Mouse (Mus musculus): ENCODE results near the gene Tnfsf4.

DNA sequence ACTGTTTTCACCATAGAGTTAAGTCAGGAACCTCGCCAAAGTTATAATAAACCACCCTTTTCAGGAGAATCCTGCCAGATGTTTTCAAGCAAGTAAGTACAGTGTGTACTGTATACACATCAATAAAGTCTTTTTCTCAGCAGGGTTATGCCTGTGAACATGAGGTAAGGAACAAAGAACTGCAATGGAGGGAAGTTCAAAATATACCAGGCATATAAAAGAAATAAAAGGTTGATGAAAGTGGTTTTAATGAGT is 31.8 kb downstream of the Tnfsf4 start:
- TF ChIP-seq CTCF (IDR thresholded peaks at IDR 0.05; ENCODE audit: borderline replicate concordance, insufficient read depth, low read length) (no peak), POLR2A (IDR thresholded peaks at IDR 0.05; ENCODE audit: low read depth, low read length) (no peak)
